Mouse (Mus musculus) right cerebral cortex, postnatal 25 days (tissue): ENCODE results near the gene Gprasp1.

ENCODE experiments used
- DNase-seq: peaks from one replicate; pipeline ENCODE4 v3.0.0; 2022

Gene Gprasp1

DNA sequence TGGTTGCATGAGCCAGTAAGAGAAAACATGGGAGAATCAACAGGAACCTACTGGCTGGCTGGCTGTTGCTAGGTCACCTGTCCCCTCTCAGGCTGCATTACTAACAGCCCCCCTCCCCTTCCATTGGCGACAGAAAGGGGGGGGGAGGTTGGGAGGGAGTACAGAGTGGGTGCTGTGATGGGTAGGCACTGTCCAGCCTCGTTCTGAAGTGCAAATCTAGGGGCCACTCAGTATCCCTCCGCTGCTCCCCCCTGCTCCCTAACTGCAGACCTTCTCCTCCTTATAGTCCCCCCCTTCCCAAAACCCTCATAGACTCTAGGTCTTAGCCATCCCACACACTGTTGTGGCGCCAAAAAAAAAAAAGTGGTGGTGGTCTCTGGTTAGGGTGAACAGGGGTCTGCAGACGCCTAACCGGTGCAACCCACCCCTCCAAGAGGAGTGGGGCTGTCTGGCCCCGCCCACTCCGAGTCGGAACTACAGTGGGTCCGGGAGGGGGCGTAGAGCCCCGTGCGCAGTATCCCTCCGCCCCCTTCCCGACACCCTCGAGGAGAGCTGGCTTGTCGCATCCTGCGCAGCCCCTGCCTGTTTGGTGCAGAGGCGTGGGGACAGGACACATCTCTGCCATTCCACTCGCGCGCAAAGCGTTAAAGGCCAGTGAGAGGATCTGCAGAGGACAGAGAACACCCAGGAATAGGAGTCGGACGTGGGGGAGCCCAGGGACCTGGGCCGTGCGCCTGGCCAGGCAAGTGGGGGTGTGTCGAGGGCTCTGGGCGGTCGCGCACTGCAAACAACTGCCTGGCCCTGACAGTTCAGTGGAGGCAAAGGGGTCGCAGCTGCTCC, 96.2 kb downstream of the Gprasp1 start, which contains the start of gene Gprasp2:
Gprasp2 (plus strand) TSS at position 514 of the 840 bp plus-strand sequence.
- DNase-seq = peak; percentile 71

DNA sequence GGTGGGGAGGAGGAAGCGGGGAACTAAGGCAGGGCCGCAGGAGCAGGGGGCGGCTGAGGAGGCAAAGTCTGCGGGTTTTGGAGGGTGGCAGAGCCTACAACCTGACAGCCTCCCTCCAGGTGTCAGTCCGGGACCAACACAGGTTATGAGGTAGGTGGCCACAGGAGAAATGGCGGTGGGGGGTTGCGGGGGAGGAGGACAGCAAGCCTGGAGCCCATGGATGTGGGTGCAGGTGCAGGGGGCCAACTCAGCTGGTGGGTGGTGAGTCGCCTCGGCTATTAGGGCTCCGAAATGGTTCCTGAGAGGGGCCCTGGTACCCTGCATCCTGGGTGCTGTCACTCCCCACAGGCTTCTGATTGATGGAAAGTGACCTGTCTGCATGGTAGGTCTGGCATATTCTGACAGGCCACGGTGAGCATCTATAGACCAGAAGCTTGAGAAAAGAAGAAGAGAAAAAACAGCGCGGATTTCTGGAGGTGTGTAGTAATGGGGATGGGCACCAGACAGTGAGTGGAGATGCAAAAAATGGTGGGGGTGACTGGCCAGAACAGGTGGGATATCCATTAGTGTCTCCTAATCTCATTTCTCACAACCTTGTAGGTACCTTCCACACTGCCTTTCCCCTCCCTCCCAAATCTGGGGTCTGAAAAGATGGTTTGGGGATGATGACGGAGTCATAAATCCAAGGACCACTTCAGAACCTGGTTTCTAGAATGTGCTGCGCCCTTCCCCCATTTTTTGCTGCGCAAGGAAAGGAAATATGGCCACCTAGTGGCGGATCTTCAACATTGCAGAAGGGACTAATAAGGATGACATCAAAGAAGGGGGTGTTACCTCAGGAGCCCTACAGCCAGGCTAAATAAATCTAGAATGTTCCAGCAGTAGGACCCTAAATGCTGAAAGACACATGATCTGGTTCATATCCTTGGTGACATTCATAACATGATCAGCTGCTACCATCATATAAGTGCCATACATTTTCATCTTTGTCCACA, 97.2 kb downstream of the Gprasp1 start:
- DNase-seq = peak; percentile 40
